8 mouse cellular contexts compared by ENCODE assay signal in genomic region chr8:88604065-88605038, GRCm38 (mm10). TPM values are rescaled to one million over a fixed set of nuclear protein-coding genes. Genes with fewer than 3 reads are reported as not detected.
A peak's percentile ranks its signal among the peaks of the same experiment; 100 is the strongest.
DNase-seq lines count a peak whose midpoint lies in the region; ATAC-seq lines count a peak whose summit lies in the region.

No protein-coding gene starts in this region.

- no peaks in the 10 kb centered on the region for H3K9me3 ChIP-seq in intestine, embryonic 15.5 days
- H3K9me3 ChIP-seq in liver, embryonic 12.5 days (replicated peaks): no peaks in the 10 kb centered on the region
- H3K9me3 ChIP-seq in neural tube, embryonic 14.5 days (ENCODE audit: control insufficient read depth, low read length): no peaks in the 10 kb centered on the region

- H3K4me1 ChIP-seq in intestine, embryonic 15.5 days (replicated peaks): 0 out of 2 replicates have a peak, but pooled peaks cover 3% of the 10 kb centered on the region
- no peaks in the 10 kb centered on the region for H3K4me1 ChIP-seq in liver, embryonic 12.5 days
- H3K4me1 ChIP-seq in neural tube, embryonic 14.5 days (ENCODE audit: control insufficient read depth, insufficient read depth, low read length): peaks cover 7% of the 10 kb centered on the region

- H3K4me3 ChIP-seq in intestine, embryonic 15.5 days (replicated peaks): no peak overlapping the region
- no peak overlapping the region for H3K4me3 ChIP-seq in liver, embryonic 12.5 days
- peak overlapping the region; percentile 19; the same call in 1 of the 2 replicates for H3K4me3 ChIP-seq in neural tube, embryonic 14.5 days (ENCODE audit: low read depth, low read length)

- H3K27me3 ChIP-seq in intestine, embryonic 15.5 days (replicated peaks): no peaks in the 10 kb centered on the region
- peaks cover 19% of the 10 kb centered on the region; the same call in 1 of the 2 replicates for H3K27me3 ChIP-seq in liver, embryonic 12.5 days (replicated peaks)
- no peaks in the 10 kb centered on the region for H3K27me3 ChIP-seq in neural tube, embryonic 14.5 days (ENCODE audit: control insufficient read depth, insufficient read depth, low read length)

- ATAC-seq in intestine, embryonic 15.5 days: peak; percentile 88
- no peak for ATAC-seq in liver, embryonic 12.5 days
- peak; percentile 86 for ATAC-seq in neural tube, embryonic 14.5 days (ENCODE audit: low read depth)

- peak; percentile 64 to 68 for DNase-seq in adrenal gland, adult (ENCODE audit: inconsistent age in 2 of 2, low spot score in 1 of 2)
- DNase-seq in adrenal gland, adult 18-20 months (ENCODE audit: low spot score in 2 of 2): no peak
- DNase-seq in embryo, embryonic 11 days: peak; percentile 97
- peak; percentile 42 for DNase-seq in heart, adult 18-20 months
- peak; percentile 87 for DNase-seq in yolk sac, embryonic 10.5 days (ENCODE audit: low spot score)

- H3K9ac ChIP-seq in intestine, embryonic 15.5 days: no peak overlapping the region
- H3K9ac ChIP-seq in liver, embryonic 12.5 days: no peak overlapping the region
- H3K9ac ChIP-seq in neural tube, embryonic 14.5 days (replicated peaks; ENCODE audit: low read depth, low read length): 0 out of 2 replicates have a peak overlapping the region, but pooled peaks have one; percentile 37

- WGBS in intestine, embryonic 15.5 days: 10% methylated on average over 20 of the region's 20 CpGs
- 14% methylated on average over 20 of the region's 20 CpGs for WGBS in liver, embryonic 12.5 days (ENCODE audit: insufficient replicate concordance)
- 6% methylated on average over 20 of the region's 20 CpGs for WGBS in neural tube, embryonic 14.5 days

- no peaks in the 10 kb centered on the region for H3K36me3 ChIP-seq in intestine, embryonic 15.5 days
- H3K36me3 ChIP-seq in liver, embryonic 12.5 days: no peaks in the 10 kb centered on the region
- no peaks in the 10 kb centered on the region for H3K36me3 ChIP-seq in neural tube, embryonic 14.5 days (ENCODE audit: control insufficient read depth, insufficient read depth, low read length)

- 0 out of 2 replicates have a peak overlapping the region, but pooled peaks have one; percentile 44 for H3K27ac ChIP-seq in intestine, embryonic 15.5 days
- H3K27ac ChIP-seq in liver, embryonic 12.5 days: no peak overlapping the region
- H3K27ac ChIP-seq in neural tube, embryonic 14.5 days (ENCODE audit: low read depth, low read length): no peak overlapping the region

- H3K4me2 ChIP-seq in intestine, embryonic 15.5 days (replicated peaks): peak overlapping the region; percentile 48
- H3K4me2 ChIP-seq in liver, embryonic 12.5 days: peak overlapping the region; percentile 27; the same call in 1 of the 2 replicates
- H3K4me2 ChIP-seq in neural tube, embryonic 14.5 days (ENCODE audit: low read depth, low read length): peak overlapping the region; percentile 63

RNA-seq across cellular contexts. Expression of gene Snx20, which starts 31.6 kb away (rescaled TPM):
- total RNA-seq in adrenal gland, adult 18-20 months (2021): 1 to 10 TPM; 1.8 to 2.5 TPM
- total RNA-seq in heart, adult 18-20 months (2021): 1 to 10 TPM; 1.1 to 3.0 TPM
- polyA plus RNA-seq in intestine, embryonic 15.5 days (2015; fragmentation: Nextera tagmentation; extraction: Ambion mirVana): 5.1 and 5.6 TPM in 2 replicates
- polyA plus RNA-seq in liver, embryonic 12.5 days (2016; fragmentation: Nextera tagmentation; extraction: Ambion mirVana): 2.6 and 2.7 TPM in 2 replicates
- 1.0 and 1.2 TPM in 2 replicates for polyA plus RNA-seq in neural tube, embryonic 14.5 days (2014; fragmentation: Nextera tagmentation; extraction: Ambion mirVana)

RNA-seq across cellular contexts. Expression of gene Nod2, which starts 42.8 kb away (rescaled TPM):
- 1 to 10 TPM in 1 of 2 experiments, under 1 TPM in 1; 0.60 to 1.6 TPM for total RNA-seq in adrenal gland, adult 18-20 months (2021)
- total RNA-seq in heart, adult 18-20 months (2021): 1 to 10 TPM; 1.0 to 1.4 TPM
- 0.15 and 0.19 TPM in 2 replicates for polyA plus RNA-seq in intestine, embryonic 15.5 days (2015; fragmentation: Nextera tagmentation; extraction: Ambion mirVana)
- 0.05 and 0.06 TPM in 2 replicates for polyA plus RNA-seq in liver, embryonic 12.5 days (2016; fragmentation: Nextera tagmentation; extraction: Ambion mirVana)
- polyA plus RNA-seq in neural tube, embryonic 14.5 days (2014; fragmentation: Nextera tagmentation; extraction: Ambion mirVana): 0.09 and 0.19 TPM in 2 replicates

Comparison
In these comparisons a context has a peak if more than half of its experiments do, and no peak if none do; other contexts are left out.
1. DNase-seq: peak in adrenal gland, adult (2 of 2), embryo, embryonic 11 days (single experiment), heart, adult 18-20 months (2 of 2) and yolk sac, embryonic 10.5 days (single experiment); none in adrenal gland, adult 18-20 months (0 of 2).
2. Peak in every context shown above with its lines, with median percentiles within 50 percentile points of each other: H3K4me2 ChIP-seq.